Mouse (Mus musculus) lung, embryonic 16.5 days (tissue): ENCODE results near the gene Mcl1. TPM values are rescaled to one million over a fixed set of nuclear protein-coding genes. Genes with fewer than 3 reads are reported as not detected.

Source experiments
- ATAC-seq: fragments of 200-750 bp; cut with Nextera tagmentation; 2 replicates; pipeline ENCODE4 v1.8.0; 2017; ENCODE audit warnings: low read depth, mild to moderate bottlenecking, moderate library complexity
- H3K27ac ChIP-seq: fragments of 300-500 bp; sonication (generic); 2 replicates; pipeline ENCODE4 v1.5.1; 2014; ENCODE audit warnings: mild to moderate bottlenecking, control low read depth, low read length
- H3K27me3 ChIP-seq: fragments of 300-500 bp; sonication (generic); 2 replicates; pipeline ENCODE4 v1.6.1; 2014; ENCODE audit warnings: low read depth, low read length, mixed read lengths; ENCODE audit not compliant: control insufficient read depth, insufficient read depth
- H3K36me3 ChIP-seq: fragments of 300-500 bp; sonication (generic); 2 replicates; pipeline ENCODE4 v1.6.1; 2014; ENCODE audit warnings: low read length; ENCODE audit not compliant: control insufficient read depth, insufficient read depth
- H3K4me1 ChIP-seq: fragments of 300-500 bp; sonication (generic); replicated peaks from 2 replicates; pipeline ENCODE4 v1.6.1; 2014; ENCODE audit warnings: low read length, mixed read lengths; ENCODE audit not compliant: control insufficient read depth, insufficient read depth
- H3K4me2 ChIP-seq: fragments of 300-500 bp; sonication (generic); 2 replicates; pipeline ENCODE4 v1.6.1; 2014; ENCODE audit warnings: low read depth, low read length, control low read depth
- H3K4me3 ChIP-seq: fragments of 300-500 bp; sonication (generic); 2 replicates; pipeline ENCODE4 v1.5.1; 2014; ENCODE audit warnings: mild to moderate bottlenecking, low read length, control low read depth
- H3K9ac ChIP-seq: fragments of 300-500 bp; sonication (generic); 2 replicates; pipeline ENCODE4 v1.6.1; 2014; ENCODE audit warnings: low read length, control low read depth
- H3K9me3 ChIP-seq: fragments of 300-500 bp; sonication (generic); 2 replicates; pipeline ENCODE4 v1.6.1; 2016; ENCODE audit warnings: low read length; ENCODE audit not compliant: control insufficient read depth
- WGBS: fragments of 180-500 bp; shearing (Covaris S2); extraction: QIAGEN DNeasy Blood & Tissue Kit; methylation state at CpG from one replicate; pipeline ENCODE4 v1.1.7; 2014; 5-methylcytosine and 5-hydroxymethylcytosine counted together
- polyA plus RNA-seq: library from polyadenylated mRNA; unstranded; fragments of >200 nt; fragmentation: Nextera tagmentation; extraction: Ambion mirVana; gene quantifications from 2 replicates; pipeline ENCODE4 v1.2.1, GENCODE M21; 2015

Mcl1 gene
- polyA plus RNA-seq, 1 experiment from 2014 or later: 31.7 TPM

DNA sequence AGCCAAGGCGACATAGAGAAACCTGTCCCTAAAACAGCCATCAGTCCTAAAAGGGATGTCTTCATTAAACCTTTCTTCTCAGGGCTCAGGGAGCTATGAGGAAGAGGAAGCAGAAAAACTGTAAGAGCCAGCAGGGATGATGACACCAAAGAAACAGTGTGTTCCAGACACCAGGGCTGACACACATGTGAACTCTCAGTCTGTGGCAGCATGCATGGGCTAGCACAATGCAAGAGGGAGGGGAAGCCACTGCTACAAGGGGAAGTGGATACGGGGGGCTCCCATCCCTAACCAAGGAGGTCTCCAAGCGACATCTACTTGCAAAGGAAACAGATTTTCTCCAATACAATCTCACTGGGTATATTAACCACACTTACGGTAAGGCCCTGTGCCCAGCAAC, 47.7 kb downstream of the Mcl1 start:
- Histone ChIP-seq H3K4me3 (no peak overlapping the region), H3K4me1 (peaks cover 13% of the 10 kb centered on the region), H3K9ac (no peak overlapping the region), H3K4me2 (no peak overlapping the region), H3K36me3 (no peaks in the 10 kb centered on the region), H3K27me3 (no peaks in the 10 kb centered on the region), H3K27ac (no peak overlapping the region), H3K9me3 (no peaks in the 10 kb centered on the region)
- 89% methylated on average over 4 of the region's 4 CpGs for WGBS
- ATAC-seq: no peak

GRCm38 (mm10) chr3:95707497-95707896, 48.9 kb downstream of the Mcl1 start:
- Histone ChIP-seq H3K27ac (no peak overlapping the region), H3K4me3 (no peak overlapping the region), H3K27me3 (no peaks in the 10 kb centered on the region), H3K9me3 (no peaks in the 10 kb centered on the region), H3K9ac (no peak overlapping the region), H3K4me2 (no peak overlapping the region), H3K36me3 (no peaks in the 10 kb centered on the region), H3K4me1 (peaks cover under 1% of the 10 kb centered on the region; the same call in 1 of the 2 replicates)
- ATAC-seq: no peak
- 81% methylated on average over 7 of the region's 7 CpGs for WGBS

- Histone ChIP-seq H3K36me3 (no peaks in the 10 kb centered on the region), H3K9me3 (peaks cover 3% of the 10 kb centered on the region; the same call in 1 of the 2 replicates), H3K4me1 (no peaks in the 10 kb centered on the region), H3K27ac (no peak overlapping the region), H3K4me2 (no peak overlapping the region), H3K4me3 (no peak overlapping the region), H3K27me3 (no peaks in the 10 kb centered on the region), H3K9ac (no peak overlapping the region)
- ATAC-seq: no peak
- WGBS: 94% methylated on average over 4 of the region's 4 CpGs
These were observed 50.5 kb downstream of the Mcl1 start for GRCm38 (mm10) chr3:95709044-95709443.

GRCm38 (mm10) chr3:95709967-95710366, 51.4 kb downstream of the Mcl1 start:
- Histone ChIP-seq H3K4me1 (no peaks in the 10 kb centered on the region), H3K9ac (no peak overlapping the region), H3K4me3 (no peak overlapping the region), H3K4me2 (no peak overlapping the region), H3K36me3 (no peaks in the 10 kb centered on the region), H3K9me3 (peaks cover 3% of the 10 kb centered on the region; the same call in 1 of the 2 replicates), H3K27ac (no peak overlapping the region), H3K27me3 (no peaks in the 10 kb centered on the region)
- ATAC-seq: no peak

Other genes with a start within 250 kb of the Mcl1 start
- gene Arnt, start 224.4 kb upstream of the Mcl1 start, polyA plus RNA-seq: 52.6 and 52.8 TPM in 2 replicates
- 5.5 and 12.4 TPM in 2 replicates for gene Ctsk, start 159.5 kb upstream of the Mcl1 start, polyA plus RNA-seq
- 25.7 and 28.1 TPM in 2 replicates for gene Ctss, start 132.0 kb upstream of the Mcl1 start, polyA plus RNA-seq
- not detected in 2 replicates for gene Hormad1, start 99.1 kb upstream of the Mcl1 start, polyA plus RNA-seq
- 34.1 and 35.1 TPM in 2 replicates for gene Golph3l, start 69.9 kb upstream of the Mcl1 start, polyA plus RNA-seq
- 61.6 and 65.0 TPM in 2 replicates for gene Ensa, start 33.8 kb upstream of the Mcl1 start, polyA plus RNA-seq
- 4.4 and 5.5 TPM in 2 replicates for gene Adamtsl4, start 29.1 kb downstream of the Mcl1 start, polyA plus RNA-seq
- 22.3 and 23.8 TPM in 2 replicates for gene Ecm1, start 80.8 kb downstream of the Mcl1 start, polyA plus RNA-seq
- gene Tars2, start 101.4 kb downstream of the Mcl1 start, polyA plus RNA-seq: 42.5 and 44.2 TPM in 2 replicates
- 21.4 and 22.1 TPM in 2 replicates for gene Rprd2, start 160.1 kb downstream of the Mcl1 start, polyA plus RNA-seq
- 43.5 and 48.0 TPM in 2 replicates for gene Prpf3, start 197.1 kb downstream of the Mcl1 start, polyA plus RNA-seq
- gene Mrps21, start 212.7 kb downstream of the Mcl1 start, polyA plus RNA-seq: 326 and 362 TPM in 2 replicates
- gene Ciart, start 223.5 kb downstream of the Mcl1 start, polyA plus RNA-seq: 5.1 and 5.6 TPM in 2 replicates
- 81.5 and 85.5 TPM in 2 replicates for gene BC028528, start 233.2 kb downstream of the Mcl1 start, polyA plus RNA-seq
- 39.1 and 39.4 TPM in 2 replicates for gene Aph1a, start 235.2 kb downstream of the Mcl1 start, polyA plus RNA-seq
- 9.2 and 13.0 TPM in 2 replicates for gene Car14, start 245.9 kb downstream of the Mcl1 start, polyA plus RNA-seq